Mouse (Mus musculus) ES-Bruce4 (cell line): ENCODE measurements around the gene Atg4d. TPM values are rescaled to one million over a fixed set of nuclear protein-coding genes. Genes with fewer than 3 reads are reported as not detected.
A peak's percentile ranks its signal among the peaks of the same experiment; 100 is the strongest.

Experiments used
- H3K27ac ChIP-seq: 2 replicates; pipeline ENCODE4 v1.5.1; 2012; ENCODE audit warnings: low read length, inconsistent platforms; ENCODE audit not compliant: insufficient read depth
- H3K27me3 ChIP-seq: 2 replicates; pipeline ENCODE4 v1.6.1; 2012; ENCODE audit warnings: mild to moderate bottlenecking, low read length, inconsistent platforms; ENCODE audit not compliant: control insufficient read depth, poor library complexity, insufficient read depth, severe bottlenecking
- H3K36me3 ChIP-seq: 2 replicates; pipeline ENCODE4 v1.6.1; 2012; ENCODE audit warnings: inconsistent platforms, mild to moderate bottlenecking, low read length, moderate library complexity; ENCODE audit not compliant: control insufficient read depth, poor library complexity, insufficient read depth, severe bottlenecking
- H3K4me1 ChIP-seq: one replicate; pipeline ENCODE4 v1.8.1; 2011; ENCODE audit warnings: low read length; ENCODE audit not compliant: control insufficient read depth, insufficient read depth
- H3K4me3 ChIP-seq: 2 replicates; pipeline ENCODE4 v1.5.1; 2011; ENCODE audit warnings: low read depth, mild to moderate bottlenecking, low read length
- H3K9ac ChIP-seq: 2 replicates; pipeline ENCODE4 v1.6.1; 2012; ENCODE audit warnings: low read depth, mild to moderate bottlenecking, inconsistent platforms; ENCODE audit not compliant: poor library complexity, severe bottlenecking
- H3K9me3 ChIP-seq: replicated peaks from 2 replicates; pipeline ENCODE4 v1.6.1; 2012; ENCODE audit warnings: mild to moderate bottlenecking, low read length, inconsistent platforms; ENCODE audit not compliant: control insufficient read depth, poor library complexity, insufficient read depth, severe bottlenecking
- CTCF ChIP-seq: IDR thresholded peaks from one replicate; pipeline ENCODE4 v1.8.1; 2011; ENCODE audit warnings: low read depth, low read length
- EP300 ChIP-seq: IDR thresholded peaks from 2 replicates; pipeline ENCODE4 v1.6.1; 2011; ENCODE audit warnings: low read depth, low read length; ENCODE audit not compliant: insufficient read depth
- POLR2A ChIP-seq: IDR thresholded peaks from one replicate; pipeline ENCODE4 v1.8.1; 2011; ENCODE audit warnings: low read length; ENCODE audit not compliant: insufficient read depth
- polyA plus RNA-seq: library from polyadenylated mRNA; stranded (reverse); fragments of >200 nt; gene quantifications from 2 replicates; pipeline ENCODE4 v1.2.4, GENCODE M21; 2011; ENCODE audit warnings: low read depth; ENCODE audit not compliant: missing spikeins, insufficient read depth, insufficient read length

Atg4d gene
- polyA plus RNA-seq, 1 experiment, result 18.8 TPM

- H3K27ac ChIP-seq, result 0 out of 2 replicates have a peak overlapping the region, but pooled peaks have one; percentile 48
- H3K9me3 ChIP-seq, result no peaks in the 10 kb centered on the region
- H3K27me3 ChIP-seq, result no peaks in the 10 kb centered on the region
- no peaks in the 10 kb centered on the region for H3K4me1 ChIP-seq
- H3K36me3 ChIP-seq, result no peaks in the 10 kb centered on the region; the same call in 1 of the 2 replicates
- H3K9ac ChIP-seq, result peak overlapping the region; percentile 88
- no peak for TF ChIP-seq POLR2A
- no peak for TF ChIP-seq CTCF
- no peak for TF ChIP-seq EP300
- H3K4me3 ChIP-seq, result peak overlapping the region; percentile 76
These were observed 27.2 kb downstream of the Atg4d start for GRCm38 (mm10) chr9:21292271-21292670.

- no peaks in the 10 kb centered on the region for H3K9me3 ChIP-seq
- no peak overlapping the region for H3K4me3 ChIP-seq
- no peak overlapping the region for H3K9ac ChIP-seq
- H3K27ac ChIP-seq, result no peak overlapping the region
- TF ChIP-seq POLR2A (no peak), EP300 (no peak), CTCF (no peak)
- H3K27me3 ChIP-seq, result no peaks in the 10 kb centered on the region
- no peaks in the 10 kb centered on the region for H3K4me1 ChIP-seq
- H3K36me3 ChIP-seq, result no peaks in the 10 kb centered on the region; the same call in 1 of the 2 replicates
These were observed 33.9 kb downstream of the Atg4d start for GRCm38 (mm10) chr9:21299014-21299413.

- Histone ChIP-seq H3K27ac (no peak overlapping the region), H3K36me3 (no peaks in the 10 kb centered on the region), H3K4me3 (no peak overlapping the region), H3K9ac (no peak overlapping the region), H3K4me1 (no peaks in the 10 kb centered on the region), H3K27me3 (no peaks in the 10 kb centered on the region), H3K9me3 (no peaks in the 10 kb centered on the region)
- no peak for TF ChIP-seq EP300
- no peak for TF ChIP-seq POLR2A
- no peak for TF ChIP-seq CTCF
These were observed 40.0 kb downstream of the Atg4d start for GRCm38 (mm10) chr9:21305065-21305464.

GRCm38 (mm10) chr9:21309150-21309741, 44.2 kb downstream of the Atg4d start:
- H3K9me3 ChIP-seq, result no peaks in the 10 kb centered on the region
- no peak overlapping the region for H3K27ac ChIP-seq
- H3K4me3 ChIP-seq, result peak overlapping the region; percentile 52
- H3K36me3 ChIP-seq, result no peaks in the 10 kb centered on the region
- TF ChIP-seq EP300 (no peak), CTCF (no peak), POLR2A (no peak)
- H3K27me3 ChIP-seq, result no peaks in the 10 kb centered on the region
- peaks cover 2% of the 10 kb centered on the region for H3K4me1 ChIP-seq
- H3K9ac ChIP-seq, result peak overlapping the region; percentile 10; the same call in 1 of the 2 replicates

GRCm38 (mm10) chr9:21311695-21312094, 46.6 kb downstream of the Atg4d start:
- Histone ChIP-seq H3K27ac (no peak overlapping the region), H3K9ac (peak overlapping the region; percentile 54), H3K4me1 (peaks cover 4% of the 10 kb centered on the region), H3K36me3 (no peaks in the 10 kb centered on the region), H3K4me3 (peak overlapping the region; percentile 83), H3K9me3 (no peaks in the 10 kb centered on the region), H3K27me3 (no peaks in the 10 kb centered on the region)
- no peak for TF ChIP-seq POLR2A
- no peak for TF ChIP-seq EP300

GRCm38 (mm10) chr9:21312134-21312533, 47.0 kb downstream of the Atg4d start, which contains the start of gene Ap1m2:
Gene Ap1m2, minus strand, starts transcription at chr9:21312337.
- H3K27ac ChIP-seq, result no peak within 1 kb of the TSS
- H3K9me3 ChIP-seq, result no peaks in the 10 kb centered on the region
- no peaks in the 10 kb centered on the region for H3K27me3 ChIP-seq
- H3K4me1 ChIP-seq, result peaks cover 4% of the 10 kb centered on the region
- H3K4me3 ChIP-seq, result peak within 1 kb of the TSS; percentile 83
- H3K9ac ChIP-seq, result peak within 1 kb of the TSS; percentile 54
- H3K36me3 ChIP-seq, result no peaks in the 10 kb centered on the region
- TF ChIP-seq EP300 (no peak), POLR2A (no peak), CTCF (no peak)
